In genomic region chr5:37243169-37243886, GRCm38 (mm10) we compare ENCODE assay signal across 10 mouse cellular contexts. TPM values are rescaled to one million over a fixed set of nuclear protein-coding genes. Genes with fewer than 3 reads are reported as not detected.
DNase-seq lines count a peak whose midpoint lies in the region; ATAC-seq and TF ChIP-seq lines count a peak whose summit lies in the region.
"Had no signal": no experiment of that assay in that cellular context is flagged by ENCODE, and none has a peak within 500 bp of the region (broad histone marks: within the 10 kb centered on the region; RNA-seq: fewer than 3 reads in every experiment).

No protein-coding gene starts in this region.

- H3K9ac ChIP-seq in liver, embryonic 12.5 days: no peak overlapping the region
- peak overlapping the region; percentile 70 for H3K9ac ChIP-seq in hindbrain, embryonic 11.5 days (ENCODE audit: low read depth, low read length)
- H3K9ac ChIP-seq in lung, postnatal 0 days (replicated peaks; ENCODE audit: low read depth): no peak overlapping the region
- H3K9ac ChIP-seq: embryonic facial prominence, embryonic 13.5 days; liver, embryonic 14.5 days had no signal

- no peak for ATAC-seq in liver, embryonic 12.5 days
- no peak for ATAC-seq in hindbrain, embryonic 11.5 days (ENCODE audit: low FRiP score)
- no peak; the same call in 1 of the 2 replicates for ATAC-seq in lung, postnatal 0 days
- ATAC-seq in activated CD4-positive, CD25-positive, alpha-beta regulatory T cell, adult 4 months: no peak

- no peak for TF ChIP-seq CTCF in lung, postnatal 0 days (IDR thresholded peaks at IDR 0.05)

- no peaks in the 10 kb centered on the region; the same call in 1 of the 2 replicates for H3K9me3 ChIP-seq in liver, embryonic 12.5 days (replicated peaks)
- H3K9me3 ChIP-seq in hindbrain, embryonic 11.5 days (ENCODE audit: control insufficient read depth, low read length): no peaks in the 10 kb centered on the region
- H3K9me3 ChIP-seq in lung, postnatal 0 days (ENCODE audit: low read length): no peaks in the 10 kb centered on the region
- H3K9me3 ChIP-seq: embryonic facial prominence, embryonic 13.5 days had no signal

- peaks cover 25% of the 10 kb centered on the region for H3K4me1 ChIP-seq in liver, embryonic 12.5 days
- H3K4me1 ChIP-seq in hindbrain, embryonic 11.5 days (replicated peaks; ENCODE audit: control insufficient read depth, insufficient read depth, low read length): peaks cover 5% of the 10 kb centered on the region; the same call in 1 of the 2 replicates
- no peaks in the 10 kb centered on the region for H3K4me1 ChIP-seq in lung, postnatal 0 days (ENCODE audit: insufficient read depth, low read depth, low read length)

- H3K36me3 ChIP-seq in liver, embryonic 12.5 days: no peaks in the 10 kb centered on the region
- H3K36me3 ChIP-seq in hindbrain, embryonic 11.5 days (ENCODE audit: control insufficient read depth, insufficient read depth, low read length): no peaks in the 10 kb centered on the region
- H3K36me3 ChIP-seq in lung, postnatal 0 days (ENCODE audit: insufficient read depth, low read length): no peaks in the 10 kb centered on the region
- H3K36me3 ChIP-seq: embryonic facial prominence, embryonic 13.5 days had no signal

- peaks cover 92% of the 10 kb centered on the region for H3K27me3 ChIP-seq in liver, embryonic 12.5 days (replicated peaks)
- peaks cover 35% of the 10 kb centered on the region for H3K27me3 ChIP-seq in hindbrain, embryonic 11.5 days (ENCODE audit: control insufficient read depth, insufficient read depth, low read length)
- peaks cover 53% of the 10 kb centered on the region for H3K27me3 ChIP-seq in lung, postnatal 0 days (replicated peaks; ENCODE audit: insufficient read depth, low read length)

- H3K4me2 ChIP-seq in liver, embryonic 12.5 days: no peak overlapping the region
- H3K4me2 ChIP-seq in hindbrain, embryonic 11.5 days (replicated peaks; ENCODE audit: low read depth, low read length): peak overlapping the region; percentile 80
- no peak overlapping the region for H3K4me2 ChIP-seq in lung, postnatal 0 days (replicated peaks; ENCODE audit: low read depth, low read length)

- no peak overlapping the region for H3K4me3 ChIP-seq in liver, embryonic 12.5 days
- peak overlapping the region; percentile 52 for H3K4me3 ChIP-seq in hindbrain, embryonic 11.5 days (ENCODE audit: low read depth, low read length)
- no peak overlapping the region for H3K4me3 ChIP-seq in lung, postnatal 0 days (ENCODE audit: low read depth, low read length)

- peak; percentile 74 for DNase-seq in liver
- DNase-seq in adrenal gland, adult (ENCODE audit: inconsistent age in 2 of 2, low spot score in 1 of 2): peak; percentile 57 to 87
- DNase-seq in embryo, embryonic 11 days: peak; percentile 85
- peak; percentile 82 for DNase-seq in hindbrain, embryonic 11.5 days (ENCODE audit: low spot score)
- peak; percentile 71 for DNase-seq in lung, postnatal 0 days (ENCODE audit: low spot score)
- peak; percentile 62 for DNase-seq in ovary, postnatal 10 days (ENCODE audit: low spot score)

- H3K27ac ChIP-seq in liver, embryonic 12.5 days: no peak overlapping the region
- H3K27ac ChIP-seq in hindbrain, embryonic 11.5 days (ENCODE audit: low read depth, low read length): peak overlapping the region; percentile 73
- H3K27ac ChIP-seq in lung, postnatal 0 days (ENCODE audit: low read length): no peak overlapping the region
- H3K27ac ChIP-seq: embryonic facial prominence, embryonic 13.5 days; liver, embryonic 14.5 days had no signal

- no peak for TF ChIP-seq EP300 in lung, postnatal 0 days (IDR thresholded peaks at IDR 0.05)

- WGBS in liver, embryonic 12.5 days (ENCODE audit: insufficient replicate concordance): 5% methylated on average over 19 of the region's 19 CpGs
- WGBS in hindbrain, embryonic 11.5 days: 3% methylated on average over 19 of the region's 19 CpGs
- WGBS in lung, postnatal 0 days: 1% methylated on average over 19 of the region's 19 CpGs

RNA-seq across cellular contexts. Expression of gene Crmp1, which starts 1.6 kb away (rescaled TPM):
- polyA plus RNA-seq in liver, embryonic 12.5 days (2016; fragmentation: Nextera tagmentation; extraction: Ambion mirVana): 2.4 and 2.7 TPM in 2 replicates
- polyA plus RNA-seq in hindbrain, embryonic 11.5 days (2014; fragmentation: Nextera tagmentation; extraction: Ambion mirVana): 340 and 413 TPM in 2 replicates
- polyA plus RNA-seq in lung, postnatal 0 days (2015; fragmentation: Nextera tagmentation; extraction: Ambion mirVana): 1.2 and 1.4 TPM in 2 replicates
- polyA plus RNA-seq in activated CD4-positive, CD25-positive, alpha-beta regulatory T cell, adult 4 months (2017; shearing (Covaris generic)): 10 to 100 TPM; 11.2 to 11.5 TPM

Comparison
In these comparisons a context has a peak if more than half of its experiments do, and no peak if none do; other contexts are left out.
1. RNA of gene Crmp1, which starts 1.6 kb away (polyA plus RNA-seq): 340 to 413 TPM in hindbrain, embryonic 11.5 days; 11.2 to 11.5 TPM in activated CD4-positive, CD25-positive, alpha-beta regulatory T cell, adult 4 months, 2.4 to 2.7 TPM in liver, embryonic 12.5 days and 1.2 to 1.4 TPM in lung, postnatal 0 days; every median in the first group is over 10 times any median in the second.
2. Peak in every context shown above with its lines, with median percentiles within 50 percentile points of each other: DNase-seq.